ENCODE assay signal across 24 mouse cellular contexts in the genomic region with DNA sequence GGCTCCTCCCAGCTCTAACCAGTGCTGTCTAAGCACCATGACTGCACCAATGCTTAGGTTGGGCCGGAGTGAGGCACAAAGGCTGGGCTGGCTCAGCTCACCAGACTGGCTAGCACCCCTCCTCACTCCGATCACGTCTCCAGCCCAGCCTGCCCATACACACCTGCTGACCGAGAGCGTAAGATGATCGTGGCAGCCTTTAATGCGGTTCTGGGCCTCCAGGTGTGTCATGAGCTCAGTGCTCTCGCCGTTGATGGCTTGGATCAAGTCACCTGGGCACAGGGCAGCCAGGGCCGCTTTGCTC. TPM values are rescaled to one million over a fixed set of nuclear protein-coding genes. Genes with fewer than 3 reads are reported as not detected.
DNase-seq lines count a peak whose midpoint lies in the region; ATAC-seq and TF ChIP-seq lines count a peak whose summit lies in the region.
"Had no signal": no experiment of that assay in that cellular context is flagged by ENCODE, and none has a peak within 500 bp of the region (broad histone marks: within the 10 kb centered on the region; RNA-seq: fewer than 3 reads in every experiment).

No protein-coding gene starts in this region.

- no peaks in the 10 kb centered on the region for H3K9me3 ChIP-seq in heart, embryonic 16.5 days (replicated peaks; ENCODE audit: control insufficient read depth, low read length)
- no peaks in the 10 kb centered on the region for H3K9me3 ChIP-seq in embryonic facial prominence, embryonic 14.5 days (ENCODE audit: control insufficient read depth, low read length)
- no peaks in the 10 kb centered on the region for H3K9me3 ChIP-seq in limb, embryonic 15.5 days
- H3K9me3 ChIP-seq: forebrain, embryonic 10.5 days; liver, embryonic 12.5 days; midbrain, embryonic 12.5 days; neural tube, embryonic 12.5 days had no signal

- H3K36me3 ChIP-seq in heart, embryonic 16.5 days (ENCODE audit: control insufficient read depth, insufficient read depth) = no peaks in the 10 kb centered on the region
- peaks cover 9% of the 10 kb centered on the region; the same call in 1 of the 2 replicates for H3K36me3 ChIP-seq in embryonic facial prominence, embryonic 14.5 days (ENCODE audit: control insufficient read depth, insufficient read depth, low read length)
- H3K36me3 ChIP-seq in limb, embryonic 15.5 days = no peaks in the 10 kb centered on the region; the same call in 1 of the 2 replicates
- H3K36me3 ChIP-seq: liver, embryonic 12.5 days; midbrain, embryonic 12.5 days; neural tube, embryonic 12.5 days had no signal

- H3K4me2 ChIP-seq in heart, embryonic 16.5 days (ENCODE audit: low read depth, low read length) = no peak overlapping the region
- no peak overlapping the region for H3K4me2 ChIP-seq in embryonic facial prominence, embryonic 14.5 days (ENCODE audit: low read depth, low read length)
- no peak overlapping the region for H3K4me2 ChIP-seq in limb, embryonic 15.5 days
- H3K4me2 ChIP-seq: heart, embryonic 11.5 days; hindbrain, embryonic 14.5 days; liver, embryonic 12.5 days; lung, embryonic 14.5 days; midbrain, embryonic 12.5 days; neural tube, embryonic 12.5 days had no signal

- H3K27ac ChIP-seq in heart, embryonic 16.5 days (ENCODE audit: low read length) = peak overlapping the region; percentile 25; the same call in 1 of the 2 replicates
- H3K27ac ChIP-seq in embryonic facial prominence, embryonic 14.5 days (replicated peaks; ENCODE audit: low read depth, low read length) = no peak overlapping the region
- H3K27ac ChIP-seq in limb, embryonic 15.5 days = peak overlapping the region; percentile 63; the same call in 1 of the 2 replicates
- H3K27ac ChIP-seq in left cerebral cortex, adult 2 months = no peak overlapping the region
- H3K27ac ChIP-seq: liver, embryonic 12.5 days; midbrain, embryonic 12.5 days; neural tube, embryonic 12.5 days had no signal

- DNase-seq in heart, postnatal 25 days (ENCODE audit: low spot score) = no peak
- peak; percentile 8 for DNase-seq in ovary, postnatal 36 days (ENCODE audit: low spot score)
- DNase-seq in ovary, postnatal 10 days (ENCODE audit: low spot score) = no peak
- DNase-seq in embryonic facial prominence, embryonic 14.5 days (ENCODE audit: low spot score) = peak; percentile 52
- no peak for DNase-seq in left cerebral cortex, adult 2 months (ENCODE audit: extremely low spot score in 1 of 2, low spot score in 2 of 2)
- DNase-seq: B cell, adult 2 months; cerebellum, adult 18-20 months; cerebellum, postnatal 36 days; heart, postnatal 14 days; left cerebral cortex, postnatal 4 days; lung, postnatal 36 days; right cerebral cortex, postnatal 14 days had no signal

- TF ChIP-seq CTCF in left cerebral cortex, adult 2 months (IDR thresholded peaks at IDR 0.05) = no peak

- H3K4me1 ChIP-seq in heart, embryonic 16.5 days (ENCODE audit: control insufficient read depth, insufficient read depth, low read length) = peaks cover 45% of the 10 kb centered on the region
- H3K4me1 ChIP-seq in embryonic facial prominence, embryonic 14.5 days (ENCODE audit: control insufficient read depth, insufficient read depth, low read length) = peaks cover 64% of the 10 kb centered on the region
- H3K4me1 ChIP-seq in limb, embryonic 15.5 days = peaks cover 96% of the 10 kb centered on the region

- peaks cover 6% of the 10 kb centered on the region; the same call in 1 of the 2 replicates for H3K27me3 ChIP-seq in heart, embryonic 16.5 days (ENCODE audit: control insufficient read depth, insufficient read depth, low read length)
- no peaks in the 10 kb centered on the region for H3K27me3 ChIP-seq in embryonic facial prominence, embryonic 14.5 days (replicated peaks; ENCODE audit: control insufficient read depth, insufficient read depth, low read length)
- H3K27me3 ChIP-seq in limb, embryonic 15.5 days = no peaks in the 10 kb centered on the region

- H3K9ac ChIP-seq in heart, embryonic 16.5 days (ENCODE audit: low read length) = no peak overlapping the region
- H3K9ac ChIP-seq in embryonic facial prominence, embryonic 14.5 days (ENCODE audit: low read depth, low read length) = no peak overlapping the region
- no peak overlapping the region for H3K9ac ChIP-seq in limb, embryonic 15.5 days
- H3K9ac ChIP-seq: hindbrain, embryonic 14.5 days; liver, embryonic 12.5 days; lung, embryonic 14.5 days; midbrain, embryonic 12.5 days; neural tube, embryonic 12.5 days had no signal

- no peak overlapping the region for H3K4me3 ChIP-seq in heart, embryonic 16.5 days (ENCODE audit: low read length)
- H3K4me3 ChIP-seq in embryonic facial prominence, embryonic 14.5 days (ENCODE audit: low read depth, low read length) = no peak overlapping the region
- H3K4me3 ChIP-seq in limb, embryonic 15.5 days = no peak overlapping the region
- H3K4me3 ChIP-seq in left cerebral cortex, adult 2 months = no peak overlapping the region
- H3K4me3 ChIP-seq: forebrain, embryonic 10.5 days; liver, embryonic 12.5 days; midbrain, embryonic 12.5 days; neural tube, embryonic 12.5 days had no signal

- 80% methylated on average over 10 of the region's 10 CpGs for WGBS in heart, embryonic 16.5 days
- WGBS in embryonic facial prominence, embryonic 14.5 days = 81% methylated on average over 10 of the region's 10 CpGs
- WGBS in limb, embryonic 15.5 days = 76% methylated on average over 10 of the region's 10 CpGs

- intact Hi-C loops in heart, postnatal 25 days (cut with DNase I) = loop anchor here (2.0 kb wide), 1 partner anchor 25 kb away; no protein-coding TSS in a partner anchor
- intact Hi-C loops in left cerebral cortex, adult 2 months (cut with DNase I) = no loop called here

- no peak for ATAC-seq in heart, embryonic 16.5 days (replicated peaks; ENCODE audit: extremely low read depth, insufficient read depth, low FRiP score)
- peak; percentile 58; the same call in 1 of the 2 replicates for ATAC-seq in embryonic facial prominence, embryonic 14.5 days (ENCODE audit: low read depth)
- no peak for ATAC-seq in limb, embryonic 15.5 days (ENCODE audit: insufficient number of reproducible peaks, low FRiP score, low TSS enrichment, low read depth)
- ATAC-seq: intestine, embryonic 16.5 days; liver, embryonic 12.5 days had no signal

RNA-seq across cellular contexts. Expression of a gene that starts 5.4 kb away (rescaled TPM):
- polyA plus RNA-seq in heart, embryonic 16.5 days (2015; fragmentation: Nextera tagmentation; extraction: Ambion mirVana) = 16.0 and 26.4 TPM in 2 replicates
- 10 to 100 TPM; 34.4 to 42.1 TPM for total RNA-seq in heart, postnatal 25 days (2021)
- 115 and 132 TPM in 2 replicates for polyA plus RNA-seq in embryonic facial prominence, embryonic 14.5 days (2014; fragmentation: Nextera tagmentation; extraction: Ambion mirVana)
- polyA plus RNA-seq in limb, embryonic 15.5 days (2015; fragmentation: Nextera tagmentation; extraction: Ambion mirVana) = 125 and 136 TPM in 2 replicates
- total RNA-seq in left cerebral cortex, adult 2 months (2021) = 10 to 100 TPM; 13.8 to 14.0 TPM

RNA-seq across cellular contexts. Expression of a gene that starts 35.5 kb away (rescaled TPM):
- 1.1 and 1.2 TPM in 2 replicates for polyA plus RNA-seq in heart, embryonic 16.5 days (2015; fragmentation: Nextera tagmentation; extraction: Ambion mirVana)
- total RNA-seq in heart, postnatal 25 days (2021) = 1 to 10 TPM; 5.0 to 5.7 TPM
- polyA plus RNA-seq in embryonic facial prominence, embryonic 14.5 days (2014; fragmentation: Nextera tagmentation; extraction: Ambion mirVana) = 1.7 and 2.3 TPM in 2 replicates
- polyA plus RNA-seq in limb, embryonic 15.5 days (2015; fragmentation: Nextera tagmentation; extraction: Ambion mirVana) = 6.9 and 7.9 TPM in 2 replicates
- total RNA-seq in left cerebral cortex, adult 2 months (2021) = 1 to 10 TPM; 8.5 to 8.8 TPM

RNA-seq across cellular contexts. Expression of a gene that starts 36.5 kb away (rescaled TPM):
- 53.3 and 61.1 TPM in 2 replicates for polyA plus RNA-seq in heart, embryonic 16.5 days (2015; fragmentation: Nextera tagmentation; extraction: Ambion mirVana)
- total RNA-seq in heart, postnatal 25 days (2021) = 10 to 100 TPM; 56.6 to 61.7 TPM
- 107 and 120 TPM in 2 replicates for polyA plus RNA-seq in embryonic facial prominence, embryonic 14.5 days (2014; fragmentation: Nextera tagmentation; extraction: Ambion mirVana)
- 132 and 149 TPM in 2 replicates for polyA plus RNA-seq in limb, embryonic 15.5 days (2015; fragmentation: Nextera tagmentation; extraction: Ambion mirVana)
- total RNA-seq in left cerebral cortex, adult 2 months (2021) = 10 to 100 TPM; 21.8 to 32.0 TPM
- total RNA-seq: granulocyte monocyte progenitor cell, adult 5-6 weeks; monocyte, adult 5-6 weeks had no signal

Comparison
In these comparisons a context has a peak if more than half of its experiments do, and no peak if none do; other contexts are left out.
1. DNase-seq: peak in ovary, postnatal 36 days (single experiment) and embryonic facial prominence, embryonic 14.5 days (single experiment); none in heart, postnatal 25 days (single experiment), ovary, postnatal 10 days (single experiment) and left cerebral cortex, adult 2 months (0 of 2).
2. H3K27ac ChIP-seq: peak in heart, embryonic 16.5 days (single experiment) and limb, embryonic 15.5 days (single experiment); none in embryonic facial prominence, embryonic 14.5 days (single experiment) and left cerebral cortex, adult 2 months (single experiment).